Mouse (Mus musculus): ENCODE measurements around the gene Ugt2b5. TPM values are rescaled to one million over a fixed set of nuclear protein-coding genes. Genes with fewer than 3 reads are reported as not detected.
A peak's percentile ranks its signal among the peaks of the same experiment; 100 is the strongest.
"Not testable (repeated sequence)": the region's sequence is repeated elsewhere in the genome, so short reads cannot be mapped to it uniquely, and the experiment has no call there.

Gene Ugt2b5
- not detected in 2 replicates for total RNA-seq (2014; rRNA removed; ENCODE audit: low replicate concordance)
- polyA plus RNA-seq (2015; fragmentation: Nextera tagmentation; extraction: Ambion mirVana) = not detected in 2 replicates

- H3K9ac ChIP-seq (replicated peaks; ENCODE audit: low read depth, low read length); H3K27me3 ChIP-seq (ENCODE audit: control insufficient read depth, insufficient read depth, low read length); H3K4me1 ChIP-seq (ENCODE audit: control insufficient read depth, insufficient read depth); H3K27ac ChIP-seq (ENCODE audit: low read depth); H3K4me2 ChIP-seq (ENCODE audit: low read depth, low read length); H3K36me3 ChIP-seq (replicated peaks; ENCODE audit: control insufficient read depth, insufficient read depth, low read length); H3K9me3 ChIP-seq (replicated peaks; ENCODE audit: control insufficient read depth, low read length); ATAC-seq (ENCODE audit: insufficient read depth, low read depth); H3K4me3 ChIP-seq (ENCODE audit: low read depth, low read length); DNase-seq (ENCODE audit: low spot score): not testable (repeated sequence)
- 89% methylated on average over 1 of the region's 2 CpGs for WGBS
Measured at GRCm38 (mm10) chr5:87140196-87140595, at the start of gene Ugt2b5. TSS of gene Ugt2b5 (minus strand) at chr5:87140318.

DNA sequence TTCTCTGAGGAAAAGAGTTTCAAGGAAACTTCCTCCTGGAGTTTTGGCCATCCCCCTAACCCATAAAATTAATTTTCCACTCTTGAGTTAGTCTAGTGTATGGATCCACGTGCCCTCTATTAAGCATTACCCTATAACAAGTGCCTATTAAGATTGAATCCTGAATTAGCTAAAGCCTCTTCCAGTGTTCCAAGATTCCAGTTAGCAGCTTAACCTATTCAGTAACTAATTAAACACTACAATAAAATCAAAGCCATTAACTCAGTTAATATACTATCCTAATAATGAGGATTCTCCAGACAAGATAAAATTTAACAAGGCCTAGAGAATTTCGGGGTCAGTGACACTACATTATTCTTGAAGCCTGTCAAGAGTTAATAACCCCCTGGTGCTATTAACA is 35.7 kb upstream of the Ugt2b5 start:
- H3K4me2 ChIP-seq (ENCODE audit: low read depth, low read length); ATAC-seq (ENCODE audit: insufficient read depth, low read depth); H3K4me1 ChIP-seq (ENCODE audit: control insufficient read depth, insufficient read depth); H3K27ac ChIP-seq (ENCODE audit: low read depth); H3K9me3 ChIP-seq (replicated peaks; ENCODE audit: control insufficient read depth, low read length); H3K36me3 ChIP-seq (replicated peaks; ENCODE audit: control insufficient read depth, insufficient read depth, low read length); H3K4me3 ChIP-seq (ENCODE audit: low read depth, low read length); H3K9ac ChIP-seq (replicated peaks; ENCODE audit: low read depth, low read length); H3K27me3 ChIP-seq (ENCODE audit: control insufficient read depth, insufficient read depth, low read length); DNase-seq (ENCODE audit: low spot score): not testable (repeated sequence)
- 36% methylated on average over 2 of the region's 2 CpGs for WGBS

DNA sequence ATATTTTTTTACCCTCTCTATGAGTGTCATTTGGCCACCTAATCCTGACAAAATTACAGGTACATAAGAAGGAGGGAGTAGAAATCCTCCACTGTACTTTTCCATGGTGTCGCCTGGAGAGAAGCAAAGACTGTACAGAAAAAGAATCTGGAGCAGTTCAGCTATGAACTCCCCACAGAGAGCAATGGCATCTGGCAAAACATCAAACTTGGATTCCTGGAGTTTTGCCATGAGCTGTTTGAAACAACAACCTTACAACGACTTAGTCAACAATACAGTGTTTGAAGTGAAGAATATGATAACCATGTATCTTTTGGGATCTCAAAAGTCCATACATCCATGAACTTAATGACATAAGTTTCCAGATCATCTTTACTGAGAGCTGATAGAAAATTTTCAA is 34.6 kb upstream of the Ugt2b5 start:
- H3K4me3 ChIP-seq (ENCODE audit: low read depth, low read length) = no peak overlapping the region
- no peaks in the 10 kb centered on the region for H3K27me3 ChIP-seq (ENCODE audit: control insufficient read depth, insufficient read depth, low read length)
- H3K4me1 ChIP-seq (ENCODE audit: control insufficient read depth, insufficient read depth) = no peaks in the 10 kb centered on the region
- no peak overlapping the region for H3K9ac ChIP-seq (replicated peaks; ENCODE audit: low read depth, low read length)
- 49% methylated on average over 2 of the region's 2 CpGs for WGBS
- no peak for DNase-seq (ENCODE audit: low spot score)
- no peak for TF ChIP-seq EP300 (IDR thresholded peaks at IDR 0.05; ENCODE audit: low read depth)
- TF ChIP-seq CTCF (IDR thresholded peaks at IDR 0.05; ENCODE audit: low read depth) = no peak
- no peaks in the 10 kb centered on the region for H3K9me3 ChIP-seq (replicated peaks; ENCODE audit: control insufficient read depth, low read length)
- H3K36me3 ChIP-seq (replicated peaks; ENCODE audit: control insufficient read depth, insufficient read depth, low read length) = no peaks in the 10 kb centered on the region
- H3K4me2 ChIP-seq (ENCODE audit: low read depth, low read length) = no peak overlapping the region
- H3K27ac ChIP-seq (ENCODE audit: low read depth) = no peak overlapping the region
- ATAC-seq (ENCODE audit: insufficient read depth, low read depth) = no peak

- H3K36me3 ChIP-seq (replicated peaks; ENCODE audit: control insufficient read depth, insufficient read depth, low read length) = no peaks in the 10 kb centered on the region
- DNase-seq (ENCODE audit: low spot score) = no peak
- no peak overlapping the region for H3K9ac ChIP-seq (replicated peaks; ENCODE audit: low read depth, low read length)
- ATAC-seq (ENCODE audit: insufficient read depth, low read depth) = no peak
- H3K4me3 ChIP-seq (ENCODE audit: low read depth, low read length) = no peak overlapping the region
- no peaks in the 10 kb centered on the region for H3K27me3 ChIP-seq (ENCODE audit: control insufficient read depth, insufficient read depth, low read length)
- H3K27ac ChIP-seq (ENCODE audit: low read depth) = no peak overlapping the region
- no peak overlapping the region for H3K4me2 ChIP-seq (ENCODE audit: low read depth, low read length)
- no peaks in the 10 kb centered on the region for H3K9me3 ChIP-seq (replicated peaks; ENCODE audit: control insufficient read depth, low read length)
- WGBS = 65% methylated on average over 8 of the region's 8 CpGs
- no peak for TF ChIP-seq CTCF (IDR thresholded peaks at IDR 0.05; ENCODE audit: low read depth)
- no peak for TF ChIP-seq EP300 (IDR thresholded peaks at IDR 0.05; ENCODE audit: low read depth)
- no peaks in the 10 kb centered on the region for H3K4me1 ChIP-seq (ENCODE audit: control insufficient read depth, insufficient read depth)
Measured at GRCm38 (mm10) chr5:87147741-87148454, 7.8 kb upstream of the Ugt2b5 start.

GRCm38 (mm10) chr5:87142865-87143456 is 2.8 kb upstream of the Ugt2b5 start:
- peak; percentile 36 for DNase-seq (ENCODE audit: low spot score)
- Histone ChIP-seq H3K9me3 (replicated peaks; ENCODE audit: control insufficient read depth, low read length) (no peaks in the 10 kb centered on the region), H3K9ac (replicated peaks; ENCODE audit: low read depth, low read length) (no peak overlapping the region), H3K27me3 (ENCODE audit: control insufficient read depth, insufficient read depth, low read length) (no peaks in the 10 kb centered on the region), H3K4me3 (ENCODE audit: low read depth, low read length) (no peak overlapping the region), H3K4me2 (ENCODE audit: low read depth, low read length) (no peak overlapping the region), H3K4me1 (ENCODE audit: control insufficient read depth, insufficient read depth) (no peaks in the 10 kb centered on the region), H3K36me3 (replicated peaks; ENCODE audit: control insufficient read depth, insufficient read depth, low read length) (no peaks in the 10 kb centered on the region), H3K27ac (ENCODE audit: low read depth) (no peak overlapping the region)
- no peak for TF ChIP-seq EP300 (IDR thresholded peaks at IDR 0.05; ENCODE audit: low read depth)
- TF ChIP-seq CTCF (IDR thresholded peaks at IDR 0.05; ENCODE audit: low read depth) = peak; percentile 73
- 35% methylated on average over 3 of the region's 3 CpGs for WGBS
- ATAC-seq (ENCODE audit: insufficient read depth, low read depth) = no peak

- not testable (repeated sequence) for H3K4me1 ChIP-seq (ENCODE audit: control insufficient read depth, insufficient read depth); H3K27me3 ChIP-seq (ENCODE audit: control insufficient read depth, insufficient read depth, low read length); H3K4me3 ChIP-seq (ENCODE audit: low read depth, low read length); ATAC-seq (ENCODE audit: insufficient read depth, low read depth); H3K4me2 ChIP-seq (ENCODE audit: low read depth, low read length); H3K9me3 ChIP-seq (replicated peaks; ENCODE audit: control insufficient read depth, low read length); H3K36me3 ChIP-seq (replicated peaks; ENCODE audit: control insufficient read depth, insufficient read depth, low read length); DNase-seq (ENCODE audit: low spot score); H3K9ac ChIP-seq (replicated peaks; ENCODE audit: low read depth, low read length); H3K27ac ChIP-seq (ENCODE audit: low read depth)
- 91% methylated on average over 1 of the region's 1 CpGs for WGBS
Measured at GRCm38 (mm10) chr5:87103697-87104096, 36.4 kb downstream of the Ugt2b5 start.

Measured in heart, postnatal 0 days (tissue).